Mouse (Mus musculus): ENCODE data around the gene Ndrg2. TPM values are rescaled to one million over a fixed set of nuclear protein-coding genes. Genes with fewer than 3 reads are reported as not detected.
"Not testable (repeated sequence)": the region's sequence is repeated elsewhere in the genome, so short reads cannot be mapped to it uniquely, and the experiment has no call there.

Ndrg2 gene
- polyA plus RNA-seq, 1 experiment: 235 TPM

GRCm38 (mm10) chr14:51863603-51864002 lies 50.4 kb downstream of the Ndrg2 start:
- not testable (repeated sequence) for H3K27ac ChIP-seq (ENCODE audit: insufficient read depth, low read depth, low read length); H3K4me1 ChIP-seq (ENCODE audit: control insufficient read depth, insufficient read depth, low read length); DNase-seq; H3K27me3 ChIP-seq (replicated peaks; ENCODE audit: control insufficient read depth, insufficient read depth, low read length); H3K4me3 ChIP-seq (ENCODE audit: insufficient read depth, low read depth, low read length); H3K36me3 ChIP-seq (ENCODE audit: control insufficient read depth, insufficient read depth, low read length)
- TF ChIP-seq CTCF (conservative IDR thresholded peaks at IDR 0.05; ENCODE audit: insufficient read depth, insufficient read length, low read depth, low read length): peak; percentile 43
- WGBS: 22% methylated on average over 1 of the region's 1 CpGs

GRCm38 (mm10) chr14:51855280-51855679 lies 58.7 kb downstream of the Ndrg2 start:
- WGBS: 70% methylated on average over 7 of the region's 7 CpGs
- not testable (repeated sequence) for H3K27me3 ChIP-seq (replicated peaks; ENCODE audit: control insufficient read depth, insufficient read depth, low read length); H3K4me3 ChIP-seq (ENCODE audit: insufficient read depth, low read depth, low read length); DNase-seq; H3K4me1 ChIP-seq (ENCODE audit: control insufficient read depth, insufficient read depth, low read length); H3K36me3 ChIP-seq (ENCODE audit: control insufficient read depth, insufficient read depth, low read length); H3K27ac ChIP-seq (ENCODE audit: insufficient read depth, low read depth, low read length)

Other genes starting within 250 kb of the Ndrg2 start
- gene Gm17079, start 218.7 kb downstream of the Ndrg2 start, polyA plus RNA-seq (2012; rRNA removed): not detected in 2 replicates
- not detected in 2 replicates for gene Gm5800, start 197.0 kb downstream of the Ndrg2 start, polyA plus RNA-seq (2012; rRNA removed)
- not detected in 2 replicates for gene Ang4, start 140.6 kb downstream of the Ndrg2 start, polyA plus RNA-seq (2012; rRNA removed)
- not detected in 2 replicates for gene AY358078, start 114.1 kb downstream of the Ndrg2 start, polyA plus RNA-seq (2012; rRNA removed)
- gene Ear6, start 60.5 kb downstream of the Ndrg2 start, polyA plus RNA-seq (2012; rRNA removed): not detected in 2 replicates
- gene Mettl17, start 29.3 kb downstream of the Ndrg2 start, polyA plus RNA-seq (2012; rRNA removed): 24.0 and 27.6 TPM in 2 replicates
- gene Slc39a2, start 21.3 kb downstream of the Ndrg2 start, polyA plus RNA-seq (2012; rRNA removed): 0.45 and 0.52 TPM in 2 replicates
- gene Tppp2, start 4.3 kb upstream of the Ndrg2 start, polyA plus RNA-seq (2012; rRNA removed): not detected in 2 replicates
- not detected in 2 replicates for gene Rnase13, start 8.6 kb upstream of the Ndrg2 start, polyA plus RNA-seq (2012; rRNA removed)
- gene Arhgef40, start 70.6 kb upstream of the Ndrg2 start, polyA plus RNA-seq (2012; rRNA removed): 36.1 and 37.4 TPM in 2 replicates
- 2.4 and 2.5 TPM in 2 replicates for gene Tmem253, start 101.5 kb upstream of the Ndrg2 start, polyA plus RNA-seq (2012; rRNA removed)
- 43.2 and 61.8 TPM in 2 replicates for gene Zfp219, start 106.6 kb upstream of the Ndrg2 start, polyA plus RNA-seq (2012; rRNA removed)
- gene Olfr221, start 128.3 kb upstream of the Ndrg2 start, polyA plus RNA-seq (2012; rRNA removed): not detected in 2 replicates
- gene Hnrnpc, start 189.9 kb upstream of the Ndrg2 start, polyA plus RNA-seq (2012; rRNA removed): 62.9 and 90.0 TPM in 2 replicates
- 2.5 and 2.9 TPM in 2 replicates for gene Rpgrip1, start 196.5 kb upstream of the Ndrg2 start, polyA plus RNA-seq (2012; rRNA removed)

Data from kidney, adult 2 months (tissue).